Mouse (Mus musculus) testis, adult 2 months (tissue): ENCODE measurements at regions not wholly inside any gene's neighbourhood (a gene's known extent, or its start where the extent isn't known, plus 50 kb on each side); places are given as distances from the start of the nearest gene placed in this dataset.

Experiments
- CTCF ChIP-seq: fragments of 200-500 bp; IDR thresholded peaks from 2 replicates; pipeline ENCODE4 v1.5.1; 2012; ENCODE audit warnings: low read depth, mild to moderate bottlenecking, inconsistent platforms, low read length, moderate library complexity; ENCODE audit not compliant: control insufficient read depth, insufficient read depth, insufficient replicate concordance
- POLR2A ChIP-seq: fragments of 200-500 bp; IDR thresholded peaks from 2 replicates; pipeline ENCODE4 v1.6.1; 2012; ENCODE audit warnings: low read depth, mild to moderate bottlenecking, inconsistent platforms, low read length, moderate library complexity; ENCODE audit not compliant: control insufficient read depth

DNA sequence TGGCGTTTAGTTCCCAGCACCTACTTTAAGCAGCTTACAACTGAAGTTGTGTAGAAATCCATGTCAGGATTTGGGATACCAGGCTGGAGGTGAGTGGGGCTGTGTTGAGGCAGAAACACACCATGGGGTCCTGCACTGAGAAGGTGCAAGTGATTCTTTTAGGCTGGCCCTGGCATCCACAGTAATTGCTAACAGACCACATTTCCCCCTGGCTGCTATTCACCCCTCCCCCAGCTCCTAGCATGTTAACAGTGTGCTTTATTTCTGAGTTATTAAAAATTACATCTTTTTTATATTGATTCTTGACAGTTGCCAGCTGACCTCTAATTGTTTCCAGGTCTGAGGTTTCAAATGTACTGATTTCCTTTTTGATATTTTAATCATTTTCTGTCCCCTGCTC lies 670.1 kb upstream of the 2610301B20Rik start:
- no peak for TF ChIP-seq CTCF
- no peak for TF ChIP-seq POLR2A
